Mouse (Mus musculus): ENCODE measurements around the gene Zbtb20. TPM values are rescaled to one million over a fixed set of nuclear protein-coding genes. Genes with fewer than 3 reads are reported as not detected.
A peak's percentile ranks its signal among the peaks of the same experiment; 100 is the strongest.

Zbtb20 gene
- total and polyA plus RNA-seq, 2 experiments from 2014 or later = 19.8 to 45.8 TPM

DNA sequence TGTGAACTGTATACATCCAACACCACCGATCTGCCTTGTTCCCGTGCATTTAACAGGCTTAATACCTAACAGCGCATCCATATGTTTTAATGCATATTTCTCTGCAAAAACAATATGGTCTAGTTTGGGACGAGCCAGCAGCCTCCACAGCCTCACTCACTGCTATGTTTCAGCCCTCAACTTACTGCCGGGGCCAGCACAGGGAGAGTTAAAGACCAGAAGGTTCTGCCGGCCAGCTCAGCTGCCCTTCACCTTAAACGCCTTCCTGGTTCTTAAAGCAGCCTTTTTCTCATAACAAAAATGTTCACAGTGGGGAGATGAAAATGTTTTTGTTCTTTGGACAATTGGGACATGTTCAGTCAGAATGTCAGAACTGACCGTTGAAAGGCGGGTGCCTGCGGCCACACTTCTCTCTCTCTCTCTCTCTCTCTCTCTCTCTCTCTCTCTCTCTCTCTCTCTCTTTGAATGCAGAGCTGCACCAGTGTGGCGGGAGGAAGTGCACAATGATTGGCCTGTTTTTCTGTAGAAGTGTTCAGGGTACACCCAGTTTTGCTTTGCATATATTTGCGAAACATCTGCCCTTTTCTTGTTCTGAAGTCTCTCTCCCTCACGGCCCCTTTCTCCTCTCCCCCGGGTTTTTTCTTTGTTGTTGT, 697.6 kb downstream of the Zbtb20 start:
- Histone ChIP-seq H3K27ac (ENCODE audit: low read depth) (peak overlapping the region; percentile 62), H3K4me1 (ENCODE audit: control insufficient read depth, insufficient read depth) (peaks cover 31% of the 10 kb centered on the region), H3K36me3 (replicated peaks; ENCODE audit: control insufficient read depth, insufficient read depth, low read length) (peaks cover 12% of the 10 kb centered on the region; the same call in 1 of the 2 replicates), H3K9me3 (replicated peaks; ENCODE audit: control insufficient read depth, low read length) (no peaks in the 10 kb centered on the region), H3K4me3 (ENCODE audit: low read depth, low read length) (no peak overlapping the region), H3K9ac (replicated peaks; ENCODE audit: low read depth, low read length) (peak overlapping the region; percentile 32; the same call in 1 of the 2 replicates), H3K4me2 (ENCODE audit: low read depth, low read length) (peak overlapping the region; percentile 16; the same call in 1 of the 2 replicates), H3K27me3 (ENCODE audit: control insufficient read depth, insufficient read depth, low read length) (no peaks in the 10 kb centered on the region)
- TF ChIP-seq CTCF (IDR thresholded peaks at IDR 0.05; ENCODE audit: low read depth) = no peak
- no peak for TF ChIP-seq EP300 (IDR thresholded peaks at IDR 0.05; ENCODE audit: low read depth)
- ATAC-seq (ENCODE audit: insufficient read depth, low read depth) = peak; percentile 51
- DNase-seq (ENCODE audit: low spot score) = peak; percentile 56
- 53% methylated on average over 14 of the region's 14 CpGs for WGBS

DNA sequence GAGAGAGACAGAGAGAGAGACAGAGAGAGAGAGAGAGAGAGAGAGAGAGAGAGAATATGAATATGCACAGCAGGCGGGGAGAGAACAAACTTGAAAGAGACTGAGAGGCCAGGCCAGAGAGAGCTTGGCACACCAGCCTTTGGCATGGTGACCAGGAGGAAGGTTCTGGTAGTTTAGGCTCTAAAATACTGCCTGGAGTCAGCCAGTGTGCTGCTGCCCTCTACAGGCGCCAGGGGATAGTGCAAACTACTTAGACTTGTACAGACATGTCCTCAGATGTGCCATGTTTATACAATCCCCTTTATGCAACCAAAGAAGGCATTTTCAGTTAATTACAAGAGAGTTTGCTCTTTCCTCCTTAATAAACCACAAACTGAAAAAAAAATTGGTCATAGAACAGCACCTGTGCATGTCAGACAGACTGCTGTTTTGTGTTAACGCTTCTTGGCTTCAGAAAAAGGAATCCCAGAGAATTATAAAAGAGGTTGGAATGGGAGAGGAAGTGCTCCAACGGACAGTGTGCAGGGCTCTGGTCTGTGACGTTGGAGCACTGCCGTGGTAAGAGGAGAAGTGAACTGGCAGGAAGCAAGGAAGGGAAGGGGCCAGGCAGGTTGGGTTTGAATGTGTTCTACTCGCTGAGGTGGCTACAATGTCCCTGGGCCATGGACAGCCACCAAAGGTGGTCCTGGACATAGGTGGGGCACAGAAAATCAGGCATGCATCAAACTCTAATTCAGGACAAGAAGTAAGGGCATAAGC, 698.5 kb downstream of the Zbtb20 start:
- Histone ChIP-seq H3K9ac (replicated peaks; ENCODE audit: low read depth, low read length) (no peak overlapping the region), H3K27me3 (ENCODE audit: control insufficient read depth, insufficient read depth, low read length) (no peaks in the 10 kb centered on the region), H3K27ac (ENCODE audit: low read depth) (peak overlapping the region; percentile 62), H3K4me3 (ENCODE audit: low read depth, low read length) (no peak overlapping the region), H3K4me1 (ENCODE audit: control insufficient read depth, insufficient read depth) (peaks cover 38% of the 10 kb centered on the region), H3K9me3 (replicated peaks; ENCODE audit: control insufficient read depth, low read length) (no peaks in the 10 kb centered on the region), H3K36me3 (replicated peaks; ENCODE audit: control insufficient read depth, insufficient read depth, low read length) (peaks cover 12% of the 10 kb centered on the region; the same call in 1 of the 2 replicates), H3K4me2 (ENCODE audit: low read depth, low read length) (no peak overlapping the region)
- DNase-seq (ENCODE audit: low spot score) (peak; percentile 87), ATAC-seq (ENCODE audit: insufficient read depth, low read depth) (peak; percentile 77)
- TF ChIP-seq EP300 (IDR thresholded peaks at IDR 0.05; ENCODE audit: low read depth) (peak; percentile 25; the same call in 1 of the 2 replicates), CTCF (IDR thresholded peaks at IDR 0.05; ENCODE audit: low read depth) (peak; percentile 95)
- 37% methylated on average over 7 of the region's 7 CpGs for WGBS

DNA sequence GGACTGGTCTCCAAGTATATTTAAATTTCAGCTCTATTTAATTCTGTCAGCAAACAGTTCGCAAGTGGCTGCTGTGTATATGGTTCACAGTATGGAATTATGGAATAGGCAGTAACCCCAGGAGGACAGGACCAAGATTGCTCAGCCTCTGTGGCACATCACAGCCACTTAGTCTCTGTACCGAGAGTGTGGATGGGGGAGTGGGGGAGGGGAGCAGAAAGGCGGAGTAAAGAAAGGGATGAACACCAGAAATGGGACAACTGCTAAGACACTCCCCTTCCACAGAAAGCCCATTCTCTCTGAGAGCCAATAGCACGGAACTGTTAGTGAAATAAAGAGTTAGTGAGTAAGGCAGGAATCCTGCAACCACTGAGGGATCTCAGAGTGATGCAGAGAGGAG, 699.4 kb downstream of the Zbtb20 start:
- no peaks in the 10 kb centered on the region for H3K27me3 ChIP-seq (ENCODE audit: control insufficient read depth, insufficient read depth, low read length)
- peaks cover 43% of the 10 kb centered on the region for H3K4me1 ChIP-seq (ENCODE audit: control insufficient read depth, insufficient read depth)
- peak overlapping the region; percentile 62 for H3K27ac ChIP-seq (ENCODE audit: low read depth)
- peaks cover 10% of the 10 kb centered on the region; the same call in 1 of the 2 replicates for H3K36me3 ChIP-seq (replicated peaks; ENCODE audit: control insufficient read depth, insufficient read depth, low read length)
- WGBS = 36% methylated on average over 4 of the region's 4 CpGs
- TF ChIP-seq EP300 (IDR thresholded peaks at IDR 0.05; ENCODE audit: low read depth) = no peak
- TF ChIP-seq CTCF (IDR thresholded peaks at IDR 0.05; ENCODE audit: low read depth) = no peak
- ATAC-seq (ENCODE audit: insufficient read depth, low read depth) = no peak
- DNase-seq (ENCODE audit: low spot score) = no peak
- no peak overlapping the region for H3K9ac ChIP-seq (replicated peaks; ENCODE audit: low read depth, low read length)
- no peak overlapping the region for H3K4me3 ChIP-seq (ENCODE audit: low read depth, low read length)
- no peaks in the 10 kb centered on the region for H3K9me3 ChIP-seq (replicated peaks; ENCODE audit: control insufficient read depth, low read length)
- peak overlapping the region; percentile 11; the same call in 1 of the 2 replicates for H3K4me2 ChIP-seq (ENCODE audit: low read depth, low read length)

DNA sequence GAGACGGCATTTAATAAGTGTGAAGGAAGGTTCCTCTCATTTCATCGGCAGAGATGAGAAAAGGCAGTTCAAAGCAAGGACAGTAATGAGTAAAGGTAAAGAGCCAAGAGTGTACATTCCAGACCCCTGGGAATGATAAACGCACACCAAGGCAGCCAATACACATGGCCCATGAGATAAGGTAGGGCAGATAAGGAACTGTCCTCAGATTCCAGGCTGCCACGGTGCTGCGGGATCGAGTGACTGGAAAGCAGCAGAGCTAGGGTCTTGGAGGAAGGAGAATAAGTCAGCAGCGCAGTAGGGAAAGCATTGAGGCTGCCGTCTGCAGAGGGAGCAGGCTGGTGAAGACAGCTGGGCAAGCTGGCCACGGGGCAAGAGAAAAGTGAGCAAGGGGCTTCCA, 699.8 kb downstream of the Zbtb20 start:
- no peaks in the 10 kb centered on the region for H3K9me3 ChIP-seq (replicated peaks; ENCODE audit: control insufficient read depth, low read length)
- no peak for DNase-seq (ENCODE audit: low spot score)
- no peaks in the 10 kb centered on the region for H3K27me3 ChIP-seq (ENCODE audit: control insufficient read depth, insufficient read depth, low read length)
- peak overlapping the region; percentile 62 for H3K27ac ChIP-seq (ENCODE audit: low read depth)
- ATAC-seq (ENCODE audit: insufficient read depth, low read depth) = no peak
- TF ChIP-seq EP300 (IDR thresholded peaks at IDR 0.05; ENCODE audit: low read depth) = no peak
- no peak for TF ChIP-seq CTCF (IDR thresholded peaks at IDR 0.05; ENCODE audit: low read depth)
- H3K4me3 ChIP-seq (ENCODE audit: low read depth, low read length) = no peak overlapping the region
- peaks cover 43% of the 10 kb centered on the region for H3K4me1 ChIP-seq (ENCODE audit: control insufficient read depth, insufficient read depth)
- H3K4me2 ChIP-seq (ENCODE audit: low read depth, low read length) = peak overlapping the region; percentile 11; the same call in 1 of the 2 replicates
- no peak overlapping the region for H3K9ac ChIP-seq (replicated peaks; ENCODE audit: low read depth, low read length)
- WGBS = 13% methylated on average over 9 of the region's 9 CpGs
- H3K36me3 ChIP-seq (replicated peaks; ENCODE audit: control insufficient read depth, insufficient read depth, low read length) = 0 out of 2 replicates have a peak, but pooled peaks cover 9% of the 10 kb centered on the region

DNA sequence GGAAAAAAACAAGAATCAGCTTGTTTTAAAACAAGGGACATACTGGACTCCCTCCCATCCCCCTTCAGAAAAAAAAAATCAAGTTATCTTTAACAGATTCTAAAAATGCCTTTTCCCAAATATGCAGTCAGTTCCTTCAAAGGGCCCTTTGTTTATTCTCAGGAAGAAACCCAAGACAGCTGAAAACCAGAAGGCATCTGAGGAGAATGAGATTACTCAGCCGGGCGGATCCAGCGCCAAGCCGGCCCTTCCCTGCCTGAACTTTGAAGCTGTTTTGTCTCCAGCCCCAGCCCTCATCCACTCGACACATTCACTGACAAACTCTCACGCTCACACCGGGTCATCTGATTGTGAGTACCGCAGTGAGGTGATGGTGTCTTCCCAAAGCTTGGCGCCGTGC, 701.7 kb downstream of the Zbtb20 start:
- no peak for TF ChIP-seq CTCF (IDR thresholded peaks at IDR 0.05; ENCODE audit: low read depth)
- no peak for TF ChIP-seq EP300 (IDR thresholded peaks at IDR 0.05; ENCODE audit: low read depth)
- H3K4me2 ChIP-seq (ENCODE audit: low read depth, low read length) = no peak overlapping the region
- H3K36me3 ChIP-seq (replicated peaks; ENCODE audit: control insufficient read depth, insufficient read depth, low read length) = 0 out of 2 replicates have a peak, but pooled peaks cover 4% of the 10 kb centered on the region

More for the DNA sequence above, 701.7 kb downstream of the Zbtb20 start:
- H3K4me1 ChIP-seq (ENCODE audit: control insufficient read depth, insufficient read depth) = peaks cover 44% of the 10 kb centered on the region
- DNase-seq (ENCODE audit: low spot score) = peak; percentile 33
- H3K27ac ChIP-seq (ENCODE audit: low read depth) = peak overlapping the region; percentile 72
- H3K27me3 ChIP-seq (ENCODE audit: control insufficient read depth, insufficient read depth, low read length) = no peaks in the 10 kb centered on the region
- no peak overlapping the region for H3K9ac ChIP-seq (replicated peaks; ENCODE audit: low read depth, low read length)
- 31% methylated on average over 10 of the region's 10 CpGs for WGBS
- no peak overlapping the region for H3K4me3 ChIP-seq (ENCODE audit: low read depth, low read length)
- ATAC-seq (ENCODE audit: insufficient read depth, low read depth) = peak; percentile 25
- H3K9me3 ChIP-seq (replicated peaks; ENCODE audit: control insufficient read depth, low read length) = no peaks in the 10 kb centered on the region

Data from heart, postnatal 0 days (tissue).